Mouse (Mus musculus) kidney, postnatal 0 days (tissue): Measurements from ENCODE around the gene Tceanc2. TPM values are rescaled to one million over a fixed set of nuclear protein-coding genes. Genes with fewer than 3 reads are reported as not detected.

ENCODE experiments used
- ATAC-seq: fragments of 200-750 bp; cut with Nextera tagmentation; replicated peaks from 2 replicates; pipeline ENCODE4 v1.8.0; 2017; ENCODE audit warnings: low read depth, moderate number of reproducible peaks, moderate TSS enrichment, moderate library complexity; ENCODE audit not compliant: low FRiP score
- DNase-seq: peaks from one replicate; pipeline ENCODE4 v3.0.0-alpha.2; 2016; ENCODE audit warnings: low spot score
- H3K27ac ChIP-seq: fragments of 300-500 bp; sonication (generic); 2 replicates; pipeline ENCODE4 v1.5.1; 2014; ENCODE audit warnings: mild to moderate bottlenecking
- H3K27me3 ChIP-seq: fragments of 300-500 bp; sonication (generic); 2 replicates; pipeline ENCODE4 v1.6.1; 2014; ENCODE audit warnings: low read length, mixed read lengths; ENCODE audit not compliant: insufficient read depth
- H3K36me3 ChIP-seq: fragments of 300-500 bp; sonication (generic); 2 replicates; pipeline ENCODE4 v1.6.1; 2014; ENCODE audit warnings: low read length, mixed read lengths; ENCODE audit not compliant: insufficient read depth
- H3K4me1 ChIP-seq: fragments of 300-500 bp; sonication (generic); replicated peaks from 2 replicates; pipeline ENCODE4 v1.6.1; 2014; ENCODE audit warnings: antibody characterized with exemption, low read length, mixed read lengths; ENCODE audit not compliant: insufficient read depth
- H3K4me2 ChIP-seq: fragments of 300-500 bp; sonication (generic); 2 replicates; pipeline ENCODE4 v1.6.1; 2014; ENCODE audit warnings: mild to moderate bottlenecking, low read length, moderate library complexity, mixed read lengths
- H3K4me3 ChIP-seq: fragments of 300-500 bp; sonication (generic); replicated peaks from 2 replicates; pipeline ENCODE4 v1.5.1; 2014; ENCODE audit warnings: low read depth, low read length
- H3K9ac ChIP-seq: fragments of 300-500 bp; sonication (generic); 2 replicates; pipeline ENCODE4 v1.6.1; 2014; ENCODE audit warnings: low read depth, low read length
- H3K9me3 ChIP-seq: fragments of 300-500 bp; sonication (generic); replicated peaks from 2 replicates; pipeline ENCODE4 v1.6.1; 2016; ENCODE audit warnings: low read length, inconsistent platforms, mixed read lengths
- CTCF ChIP-seq: IDR thresholded peaks from 2 replicates; pipeline ENCODE4 v1.5.1; 2016; ENCODE audit warnings: antibody characterized with exemption, low read depth, mild to moderate bottlenecking, moderate library complexity
- WGBS: fragments of 180-500 bp; shearing (Covaris S2); extraction: QIAGEN DNeasy Blood & Tissue Kit; methylation state at CpG from one replicate; pipeline ENCODE4 v1.1.7; 2014; 5-methylcytosine and 5-hydroxymethylcytosine counted together
- polyA plus RNA-seq: library from polyadenylated mRNA; unstranded; fragments of >200 nt; fragmentation: Nextera tagmentation; extraction: Ambion mirVana; gene quantifications from 2 replicates; pipeline ENCODE4 v1.2.1, GENCODE M21; 2015

The Tceanc2 gene
- polyA plus RNA-seq, 1 experiment from 2014 or later, result 37.4 TPM

- WGBS, result 91% methylated on average over 5 of the region's 5 CpGs
- H3K36me3 ChIP-seq, result peaks cover 61% of the 10 kb centered on the region
- no peak overlapping the region for H3K4me2 ChIP-seq
Observed at GRCm38 (mm10) chr4:107198072-107198471, 19.2 kb upstream of the Tceanc2 start.

DNA sequence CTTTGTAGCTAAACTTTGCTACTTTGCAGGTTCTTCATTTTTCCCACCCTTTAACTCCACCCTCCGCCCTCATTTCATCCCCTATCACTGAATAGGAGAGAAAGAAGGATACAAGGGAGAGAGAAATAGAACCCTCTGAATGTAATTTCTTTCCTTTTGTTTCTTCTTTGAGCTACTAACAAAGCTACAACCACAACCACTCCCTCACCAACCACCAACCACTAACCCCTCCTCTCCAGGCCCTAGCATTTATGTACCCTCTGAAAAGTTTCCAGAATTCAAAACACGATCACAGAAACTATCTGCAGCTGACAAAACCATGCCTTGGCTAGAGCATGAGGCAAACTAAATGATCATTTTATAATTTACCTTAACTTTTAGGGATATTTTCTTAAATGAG, 17.5 kb upstream of the Tceanc2 start:
- no peak overlapping the region for H3K27ac ChIP-seq
- no peak for TF ChIP-seq CTCF
- no peaks in the 10 kb centered on the region for H3K4me1 ChIP-seq
- peaks cover 58% of the 10 kb centered on the region for H3K36me3 ChIP-seq
- H3K9ac ChIP-seq, result no peak overlapping the region
- ATAC-seq (no peak), DNase-seq (no peak)
- no peak overlapping the region for H3K4me3 ChIP-seq
- no peaks in the 10 kb centered on the region for H3K9me3 ChIP-seq
- 97% methylated on average over 2 of the region's 2 CpGs for WGBS
- H3K27me3 ChIP-seq, result no peaks in the 10 kb centered on the region
- no peak overlapping the region for H3K4me2 ChIP-seq

More at GRCm38 (mm10) chr4:107198072-107198471, 19.2 kb upstream of the Tceanc2 start:
- no peak overlapping the region for H3K9ac ChIP-seq
- no peaks in the 10 kb centered on the region for H3K27me3 ChIP-seq
- no peaks in the 10 kb centered on the region for H3K4me1 ChIP-seq
- TF ChIP-seq CTCF, result no peak
- no peak overlapping the region for H3K4me3 ChIP-seq
- ATAC-seq (no peak), DNase-seq (no peak)
- H3K27ac ChIP-seq, result no peak overlapping the region
- no peaks in the 10 kb centered on the region for H3K9me3 ChIP-seq

GRCm38 (mm10) chr4:107193841-107194240, 14.9 kb upstream of the Tceanc2 start:
- DNase-seq (no peak), ATAC-seq (no peak)
- Histone ChIP-seq H3K4me3 (no peak overlapping the region), H3K9me3 (no peaks in the 10 kb centered on the region), H3K36me3 (peaks cover 60% of the 10 kb centered on the region), H3K9ac (no peak overlapping the region), H3K4me2 (no peak overlapping the region), H3K4me1 (no peaks in the 10 kb centered on the region), H3K27me3 (no peaks in the 10 kb centered on the region), H3K27ac (no peak overlapping the region)
- TF ChIP-seq CTCF, result 0 out of 2 replicates have a peak, but pooled peaks have one; percentile 4
- 94% methylated on average over 3 of the region's 3 CpGs for WGBS

- TF ChIP-seq CTCF, result no peak
- Histone ChIP-seq H3K4me2 (no peak overlapping the region), H3K27ac (no peak overlapping the region), H3K9me3 (no peaks in the 10 kb centered on the region), H3K9ac (no peak overlapping the region), H3K36me3 (peaks cover 27% of the 10 kb centered on the region), H3K4me3 (no peak overlapping the region), H3K4me1 (peaks cover 9% of the 10 kb centered on the region; the same call in 1 of the 2 replicates), H3K27me3 (no peaks in the 10 kb centered on the region)
- DNase-seq (peak; percentile 44), ATAC-seq (no peak)
- 39% methylated on average over 3 of the region's 3 CpGs for whole genome bisulfite sequencing
Observed at GRCm38 (mm10) chr4:107185703-107186102, 6.8 kb upstream of the Tceanc2 start.

GRCm38 (mm10) chr4:107183203-107183602, 4.3 kb upstream of the Tceanc2 start:
- H3K27ac ChIP-seq, result no peak overlapping the region
- H3K27me3 ChIP-seq, result no peaks in the 10 kb centered on the region
- no peak overlapping the region for H3K4me3 ChIP-seq
- WGBS, result 80% methylated on average over 4 of the region's 4 CpGs
- no peaks in the 10 kb centered on the region for H3K9me3 ChIP-seq
- TF ChIP-seq CTCF, result no peak
- H3K9ac ChIP-seq, result no peak overlapping the region
- no peak for DNase-seq
- H3K4me1 ChIP-seq, result peaks cover 12% of the 10 kb centered on the region; the same call in 1 of the 2 replicates
- H3K4me2 ChIP-seq, result no peak overlapping the region
- H3K36me3 ChIP-seq, result peaks cover 9% of the 10 kb centered on the region; the same call in 1 of the 2 replicates
- ATAC-seq, result no peak

DNA sequence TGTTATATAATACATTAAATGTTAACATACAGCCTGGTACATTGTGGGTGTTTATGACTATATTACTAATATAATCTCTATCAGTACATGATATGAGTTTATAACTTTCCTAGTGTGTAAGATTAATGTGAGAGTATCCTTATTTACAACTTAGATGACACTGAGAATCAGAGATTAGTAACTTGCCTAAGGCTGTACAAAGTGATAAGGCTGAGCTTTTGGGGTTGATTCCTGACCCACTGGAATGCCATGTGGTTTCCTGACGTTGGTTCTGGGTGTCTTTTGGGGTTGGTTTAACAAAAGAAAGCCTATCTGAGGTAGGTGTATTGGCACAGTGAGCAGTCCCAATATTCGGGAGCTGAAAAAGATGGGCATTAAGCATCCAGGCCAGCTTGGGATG, 3.9 kb upstream of the Tceanc2 start:
- Histone ChIP-seq H3K27me3 (no peaks in the 10 kb centered on the region), H3K27ac (no peak overlapping the region), H3K36me3 (peaks cover 9% of the 10 kb centered on the region; the same call in 1 of the 2 replicates), H3K9ac (no peak overlapping the region), H3K4me2 (no peak overlapping the region), H3K4me3 (no peak overlapping the region), H3K9me3 (no peaks in the 10 kb centered on the region), H3K4me1 (peaks cover 12% of the 10 kb centered on the region; the same call in 1 of the 2 replicates)
- no peak for TF ChIP-seq CTCF
- WGBS, result 69% methylated on average over 2 of the region's 2 CpGs
- DNase-seq, result no peak
- ATAC-seq, result no peak

- Histone ChIP-seq H3K36me3 (peaks cover 4% of the 10 kb centered on the region; the same call in 1 of the 2 replicates), H3K9ac (no peak overlapping the region), H3K27me3 (no peaks in the 10 kb centered on the region), H3K4me3 (no peak overlapping the region), H3K27ac (no peak overlapping the region), H3K4me2 (no peak overlapping the region), H3K9me3 (no peaks in the 10 kb centered on the region), H3K4me1 (peaks cover 12% of the 10 kb centered on the region; the same call in 1 of the 2 replicates)
- DNase-seq (no peak), ATAC-seq (no peak)
- 78% methylated on average over 6 of the region's 6 CpGs for WGBS
- TF ChIP-seq CTCF, result no peak
Observed at GRCm38 (mm10) chr4:107181866-107182265, 3.0 kb upstream of the Tceanc2 start.
